Mouse (Mus musculus): ENCODE data around the gene Pnma5.

- no peak for TF ChIP-seq GATA1 (IDR thresholded peaks at IDR 0.05; ENCODE audit: low read length)
- no peak for TF ChIP-seq TAL1 (IDR thresholded peaks at IDR 0.05; ENCODE audit: low read length)
Measured at GRCm38 (mm10) chrX:73061528-73061927, 24.6 kb upstream of the Pnma5 start.
